Mouse (Mus musculus) lung, embryonic 14.5 days (tissue): ENCODE data around the gene Nipsnap3a. TPM values are rescaled to one million over a fixed set of nuclear protein-coding genes. Genes with fewer than 3 reads are reported as not detected.
A peak's percentile ranks its signal among the peaks of the same experiment; 100 is the strongest.

Source experiments
- ATAC-seq: fragments of 200-750 bp; cut with Nextera tagmentation; 2 replicates; pipeline ENCODE4 v1.8.0; 2017; ENCODE audit warnings: mild to moderate bottlenecking, moderate TSS enrichment, moderate library complexity; ENCODE audit not compliant: insufficient read depth
- DNase-seq: peaks from one replicate; pipeline ENCODE4 v3.0.0-alpha.2; 2015
- H3K27ac ChIP-seq: fragments of 300-500 bp; sonication (generic); 2 replicates; pipeline ENCODE4 v1.5.1; 2014; ENCODE audit warnings: low read depth, mild to moderate bottlenecking, moderate library complexity
- H3K27me3 ChIP-seq: fragments of 300-500 bp; sonication (generic); 2 replicates; pipeline ENCODE4 v1.6.1; 2014; ENCODE audit warnings: low read length, control low read depth; ENCODE audit not compliant: insufficient read depth
- H3K36me3 ChIP-seq: fragments of 300-500 bp; sonication (generic); 2 replicates; pipeline ENCODE4 v1.6.1; 2014; ENCODE audit warnings: control low read depth; ENCODE audit not compliant: insufficient read depth
- H3K4me1 ChIP-seq: fragments of 300-500 bp; sonication (generic); 2 replicates; pipeline ENCODE4 v1.6.1; 2014; ENCODE audit warnings: antibody characterized with exemption, control low read depth; ENCODE audit not compliant: insufficient read depth
- H3K4me2 ChIP-seq: fragments of 300-500 bp; sonication (generic); 2 replicates; pipeline ENCODE4 v1.6.1; 2014; ENCODE audit warnings: mild to moderate bottlenecking
- H3K4me3 ChIP-seq: fragments of 300-500 bp; sonication (generic); 2 replicates; pipeline ENCODE4 v1.5.1; 2014; ENCODE audit warnings: low read depth, low read length
- H3K9ac ChIP-seq: fragments of 300-500 bp; sonication (generic); 2 replicates; pipeline ENCODE4 v1.6.1; 2014
- H3K9me3 ChIP-seq: fragments of 300-500 bp; sonication (generic); 2 replicates; pipeline ENCODE4 v1.6.1; 2016; ENCODE audit warnings: low read depth, low read length, control low read depth
- CTCF ChIP-seq: IDR thresholded peaks from 2 replicates; pipeline ENCODE4 v1.5.1; 2016; ENCODE audit warnings: antibody characterized with exemption, low read depth
- WGBS: fragments of 180-500 bp; shearing (Covaris S2); extraction: QIAGEN DNeasy Blood & Tissue Kit; methylation state at CpG from one replicate; pipeline ENCODE4 v1.1.7; 2014; 5-methylcytosine and 5-hydroxymethylcytosine counted together
- polyA plus RNA-seq: library from polyadenylated mRNA; unstranded; fragments of >200 nt; fragmentation: Nextera tagmentation; extraction: Ambion mirVana; gene quantifications from 2 replicates; pipeline ENCODE4 v1.2.1, GENCODE M21; 2014

The Nipsnap3a gene
- not detected in 2 replicates for polyA plus RNA-seq

GRCm38 (mm10) chr4:52989248-52989647 lies at the start of gene Nipsnap3a:
Nipsnap3a (plus strand) TSS chr4:52989272.
- Histone ChIP-seq H3K4me1 (no peaks in the 10 kb centered on the region), H3K4me2 (peak within 1 kb of the TSS; percentile 50), H3K27me3 (no peaks in the 10 kb centered on the region), H3K27ac (no peak within 1 kb of the TSS), H3K9me3 (no peaks in the 10 kb centered on the region), H3K9ac (no peak within 1 kb of the TSS), H3K4me3 (no peak within 1 kb of the TSS), H3K36me3 (no peaks in the 10 kb centered on the region)
- peak; percentile 75 for ATAC-seq
- DNase-seq, result peak; percentile 28
- 17% methylated on average over 12 of the region's 12 CpGs for WGBS
- no peak for TF ChIP-seq CTCF

DNA sequence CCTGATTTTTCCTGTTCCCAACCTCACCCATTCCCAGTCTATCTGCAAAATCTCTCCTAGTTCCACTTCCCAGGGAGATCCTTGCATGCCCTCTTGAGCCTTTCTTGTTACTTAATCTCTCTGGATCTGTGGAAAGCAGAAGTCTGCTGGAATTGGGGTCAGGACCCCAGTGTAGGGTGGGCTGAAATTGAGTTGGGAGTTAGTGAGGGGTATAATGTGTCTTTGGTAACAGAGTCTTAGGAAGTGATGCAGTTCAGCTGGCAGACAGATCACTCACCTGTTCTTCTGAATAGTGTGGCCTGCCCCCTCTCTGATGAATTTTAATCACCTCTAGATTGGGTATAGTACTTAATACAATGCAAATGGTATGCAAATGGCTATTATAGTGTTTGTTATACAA lies 42.4 kb upstream of the Nipsnap3a start:
- H3K27ac ChIP-seq, result no peak overlapping the region
- no peak overlapping the region for H3K9ac ChIP-seq
- no peak for DNase-seq
- H3K4me3 ChIP-seq, result no peak overlapping the region
- no peak for TF ChIP-seq CTCF
- no peaks in the 10 kb centered on the region for H3K9me3 ChIP-seq
- ATAC-seq, result no peak
- H3K36me3 ChIP-seq, result no peaks in the 10 kb centered on the region
- no peaks in the 10 kb centered on the region for H3K4me1 ChIP-seq
- no peaks in the 10 kb centered on the region for H3K27me3 ChIP-seq
- no peak overlapping the region for H3K4me2 ChIP-seq

- Histone ChIP-seq H3K36me3 (no peaks in the 10 kb centered on the region), H3K27ac (no peak overlapping the region), H3K9ac (no peak overlapping the region), H3K4me1 (no peaks in the 10 kb centered on the region), H3K4me2 (no peak overlapping the region), H3K9me3 (no peaks in the 10 kb centered on the region), H3K4me3 (no peak overlapping the region), H3K27me3 (no peaks in the 10 kb centered on the region)
- no peak for TF ChIP-seq CTCF
- no peak for DNase-seq
- ATAC-seq, result no peak
- WGBS, result 73% methylated on average over 2 of the region's 2 CpGs
These were observed 40.1 kb upstream of the Nipsnap3a start for GRCm38 (mm10) chr4:52949005-52949404.

- H3K4me2 ChIP-seq, result no peak overlapping the region
- no peak overlapping the region for H3K9ac ChIP-seq
- no peaks in the 10 kb centered on the region for H3K36me3 ChIP-seq
- no peak overlapping the region for H3K27ac ChIP-seq
- DNase-seq, result peak; percentile 83
- 33% methylated on average over 4 of the region's 4 CpGs for WGBS
- no peaks in the 10 kb centered on the region for H3K9me3 ChIP-seq
- ATAC-seq, result peak; percentile 87
- TF ChIP-seq CTCF, result peak; percentile 62
- H3K27me3 ChIP-seq, result no peaks in the 10 kb centered on the region
- no peak overlapping the region for H3K4me3 ChIP-seq
- no peaks in the 10 kb centered on the region for H3K4me1 ChIP-seq
These were observed 30.4 kb upstream of the Nipsnap3a start for GRCm38 (mm10) chr4:52958693-52959092.

GRCm38 (mm10) chr4:52964247-52964646 lies 24.8 kb upstream of the Nipsnap3a start, which contains the start of gene Olfr270:
Olfr270 (plus strand) TSS chr4:52964547.
- DNase-seq (no peak), ATAC-seq (no peak)
- no peaks in the 10 kb centered on the region for H3K36me3 ChIP-seq

DNA sequence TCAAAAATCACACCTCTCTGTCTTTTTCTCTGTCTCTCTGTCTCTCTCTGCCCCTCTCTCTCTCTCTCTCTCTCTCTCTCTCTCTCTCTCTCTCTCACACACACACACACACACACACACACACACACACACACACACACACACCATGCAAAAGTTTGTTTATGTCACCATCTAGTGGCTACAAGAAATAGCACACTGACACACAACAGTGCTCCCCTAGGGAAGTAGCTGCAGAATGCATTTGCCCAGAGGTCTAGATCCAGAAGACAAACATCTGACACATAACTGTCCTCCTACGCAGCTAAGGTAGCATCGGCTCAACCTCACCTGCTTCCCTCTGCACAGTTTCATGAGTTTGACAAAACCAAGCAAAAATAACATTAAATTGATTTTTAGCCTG lies 3.9 kb upstream of the Nipsnap3a start:
- Histone ChIP-seq H3K4me2 (no peak overlapping the region), H3K9me3 (no peaks in the 10 kb centered on the region), H3K4me3 (no peak overlapping the region), H3K27me3 (no peaks in the 10 kb centered on the region), H3K9ac (no peak overlapping the region), H3K36me3 (no peaks in the 10 kb centered on the region), H3K27ac (no peak overlapping the region), H3K4me1 (no peaks in the 10 kb centered on the region)
- ATAC-seq (no peak), DNase-seq (peak; percentile 51)
- 73% methylated on average over 2 of the region's 2 CpGs for WGBS
- peak; percentile 65 for TF ChIP-seq CTCF

More at GRCm38 (mm10) chr4:52964247-52964646, 24.8 kb upstream of the Nipsnap3a start, which contains the start of gene Olfr270:
- no peak within 1 kb of the TSS for H3K4me3 ChIP-seq
- H3K4me1 ChIP-seq, result no peaks in the 10 kb centered on the region
- no peak within 1 kb of the TSS for H3K9ac ChIP-seq
- TF ChIP-seq CTCF, result no peak
- no peak within 1 kb of the TSS for H3K4me2 ChIP-seq
- no peaks in the 10 kb centered on the region for H3K9me3 ChIP-seq
- no peak within 1 kb of the TSS for H3K27ac ChIP-seq
- no peaks in the 10 kb centered on the region for H3K27me3 ChIP-seq

DNA sequence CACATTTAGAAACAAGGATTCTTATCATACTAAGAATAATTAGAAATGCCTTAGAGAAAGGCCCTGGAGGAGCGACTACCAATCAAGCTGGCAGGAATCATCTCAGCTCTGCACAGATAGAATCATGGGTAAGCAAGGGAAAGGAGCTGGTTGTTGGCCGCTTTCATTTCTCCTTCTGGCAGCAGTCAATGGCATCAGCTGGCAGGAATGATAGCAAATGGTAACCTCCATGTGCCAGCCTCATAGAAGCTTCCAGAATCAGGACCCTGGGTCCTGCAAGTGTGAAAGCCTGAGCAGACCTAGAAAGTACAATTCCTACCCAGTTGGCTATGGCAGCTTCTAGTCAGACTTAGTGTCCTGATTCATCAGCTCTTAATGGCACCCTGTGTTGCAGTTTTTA lies 2.8 kb upstream of the Nipsnap3a start:
- no peak for TF ChIP-seq CTCF
- Histone ChIP-seq H3K4me1 (no peaks in the 10 kb centered on the region), H3K27ac (no peak overlapping the region), H3K36me3 (no peaks in the 10 kb centered on the region), H3K4me2 (no peak overlapping the region), H3K27me3 (no peaks in the 10 kb centered on the region), H3K9me3 (no peaks in the 10 kb centered on the region), H3K4me3 (no peak overlapping the region), H3K9ac (no peak overlapping the region)
- 81% methylated on average over 2 of the region's 2 CpGs for WGBS
- ATAC-seq (no peak), DNase-seq (no peak)

DNA sequence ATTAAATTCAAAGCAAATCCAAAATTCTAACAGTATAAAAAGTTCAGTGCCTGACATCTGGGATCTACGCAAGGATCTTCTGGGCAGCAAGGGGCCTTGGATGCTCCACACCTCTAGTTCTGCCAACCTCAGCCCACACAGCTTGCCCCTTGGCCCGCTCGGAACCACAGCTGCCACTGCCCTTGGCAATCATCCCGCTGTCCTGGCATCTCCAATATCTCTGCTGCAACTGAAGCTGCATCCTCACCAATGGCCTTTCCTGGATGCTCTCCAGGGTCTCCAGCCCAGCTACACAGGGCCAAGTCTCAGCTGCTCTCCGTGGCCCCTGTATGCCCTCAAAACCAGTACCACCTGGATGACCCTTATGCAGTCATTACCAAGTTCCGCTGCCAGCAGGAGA lies 10.4 kb downstream of the Nipsnap3a start:
- DNase-seq (no peak), ATAC-seq (no peak)
- Histone ChIP-seq H3K9ac (no peak overlapping the region), H3K4me2 (no peak overlapping the region), H3K27me3 (no peaks in the 10 kb centered on the region), H3K36me3 (no peaks in the 10 kb centered on the region), H3K4me3 (no peak overlapping the region), H3K27ac (no peak overlapping the region), H3K4me1 (no peaks in the 10 kb centered on the region), H3K9me3 (no peaks in the 10 kb centered on the region)
- WGBS, result 88% methylated on average over 6 of the region's 6 CpGs
- no peak for TF ChIP-seq CTCF
